Mouse (Mus musculus): ENCODE measurements at regions not wholly inside any gene's neighbourhood (a gene's known extent, or its start where the extent isn't known, plus 50 kb on each side); places are given as distances from the start of the nearest gene placed in this dataset.

DNA sequence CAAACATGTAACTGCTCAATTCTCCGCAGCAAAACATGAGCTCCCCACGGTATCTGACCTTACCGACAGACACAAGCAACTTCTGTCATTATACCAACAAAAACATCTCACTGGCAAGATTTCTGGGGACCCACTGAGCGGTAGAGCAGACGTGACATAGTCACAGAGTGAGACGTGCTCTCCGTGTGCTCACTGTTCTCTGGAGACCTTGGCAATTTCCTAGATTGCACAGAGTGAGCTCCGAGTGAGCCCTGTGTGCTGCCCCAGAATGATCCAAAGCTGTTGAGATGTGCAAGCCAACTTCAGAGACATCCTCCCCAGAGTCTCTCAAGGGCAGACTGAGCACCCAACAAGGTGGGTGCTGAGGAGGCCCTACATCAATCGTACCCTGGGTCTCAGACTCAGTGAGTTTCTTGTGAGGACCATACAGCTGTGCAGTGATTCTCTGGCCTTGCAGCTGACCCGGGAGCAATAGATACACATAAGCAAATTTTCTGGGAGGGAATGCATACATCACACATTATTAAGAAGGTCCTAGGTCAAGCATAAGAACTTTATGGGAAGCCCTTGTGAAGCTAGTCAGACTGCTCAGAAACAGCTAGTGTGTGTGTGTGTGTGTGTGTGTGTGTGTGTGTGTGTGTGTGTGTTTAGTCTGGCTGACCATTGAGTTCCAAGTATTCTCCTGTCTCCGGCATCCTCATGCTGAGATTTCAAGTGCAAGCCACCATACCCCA lies 58.5 kb upstream of the S1pr3 start:
- TF ChIP-seq POLR2A (IDR thresholded peaks at IDR 0.05; ENCODE audit: borderline replicate concordance, control insufficient read depth, low read depth, low read length) (no peak), CTCF (IDR thresholded peaks at IDR 0.05; ENCODE audit: control insufficient read depth, insufficient read depth, low read length) (no peak)
